22 mouse cellular contexts compared by ENCODE assay signal in genomic region chr5:24620116-24620515, GRCm38 (mm10). TPM values are rescaled to one million over a fixed set of nuclear protein-coding genes. Genes with fewer than 3 reads are reported as not detected.
DNase-seq lines count a peak whose midpoint lies in the region; ATAC-seq and TF ChIP-seq lines count a peak whose summit lies in the region.
"Had no signal": no experiment of that assay in that cellular context is flagged by ENCODE, and none has a peak within 500 bp of the region (broad histone marks: within the 10 kb centered on the region; RNA-seq: fewer than 3 reads in every experiment).

No protein-coding gene starts in this region.

- no peak overlapping the region for H3K4me3 ChIP-seq in heart, postnatal 0 days (ENCODE audit: low read depth, low read length)
- no peak overlapping the region for H3K4me3 ChIP-seq in lung, embryonic 14.5 days (ENCODE audit: low read depth, low read length)
- no peak overlapping the region for H3K4me3 ChIP-seq in embryonic facial prominence, embryonic 14.5 days (ENCODE audit: low read depth, low read length)
- no peak overlapping the region for H3K4me3 ChIP-seq in layer of hippocampus, adult 2 months
- H3K4me3 ChIP-seq: erythroblast, embryonic 14.5 days; heart, embryonic 15.5 days; hindbrain, embryonic 12.5 days; liver, embryonic 13.5 days; midbrain, embryonic 10.5 days; neural tube, embryonic 13.5 days; stomach, embryonic 15.5 days had no signal

- H3K4me2 ChIP-seq in heart, postnatal 0 days (ENCODE audit: low read depth, low read length) = no peak overlapping the region
- no peak overlapping the region for H3K4me2 ChIP-seq in lung, embryonic 14.5 days
- H3K4me2 ChIP-seq in embryonic facial prominence, embryonic 14.5 days (ENCODE audit: low read depth, low read length) = no peak overlapping the region
- H3K4me2 ChIP-seq: heart, embryonic 15.5 days; hindbrain, embryonic 12.5 days; liver, embryonic 13.5 days; neural tube, embryonic 13.5 days; stomach, embryonic 15.5 days had no signal

- no peak overlapping the region for H3K9ac ChIP-seq in heart, postnatal 0 days (replicated peaks; ENCODE audit: low read depth, low read length)
- no peak overlapping the region for H3K9ac ChIP-seq in lung, embryonic 14.5 days
- H3K9ac ChIP-seq in embryonic facial prominence, embryonic 14.5 days (ENCODE audit: low read depth, low read length) = 0 out of 2 replicates have a peak overlapping the region, but pooled peaks have one; percentile 5
- H3K9ac ChIP-seq: heart, embryonic 15.5 days; hindbrain, embryonic 12.5 days; liver, embryonic 13.5 days; stomach, embryonic 15.5 days had no signal

- H3K4me1 ChIP-seq in heart, postnatal 0 days (ENCODE audit: control insufficient read depth, insufficient read depth) = peaks cover 7% of the 10 kb centered on the region
- no peaks in the 10 kb centered on the region for H3K4me1 ChIP-seq in lung, embryonic 14.5 days (ENCODE audit: insufficient read depth)
- peaks cover 12% of the 10 kb centered on the region; the same call in 1 of the 2 replicates for H3K4me1 ChIP-seq in embryonic facial prominence, embryonic 14.5 days (ENCODE audit: control insufficient read depth, insufficient read depth, low read length)
- H3K4me1 ChIP-seq: liver, embryonic 13.5 days had no signal

- ATAC-seq in heart, postnatal 0 days (ENCODE audit: insufficient read depth, low read depth) = 0 out of 2 replicates have a peak, but pooled peaks have one; percentile 26
- ATAC-seq in lung, embryonic 14.5 days (ENCODE audit: insufficient read depth) = no peak
- ATAC-seq in embryonic facial prominence, embryonic 14.5 days (ENCODE audit: low read depth) = no peak
- no peak for ATAC-seq in erythroblast, adult 5-6 weeks (replicated peaks; ENCODE audit: low FRiP score, poor library complexity, severe bottlenecking)
- ATAC-seq: intestine, postnatal 0 days; lung, postnatal 0 days had no signal

- peaks cover 28% of the 10 kb centered on the region for H3K27me3 ChIP-seq in heart, postnatal 0 days (ENCODE audit: control insufficient read depth, insufficient read depth, low read length)
- peaks cover 18% of the 10 kb centered on the region for H3K27me3 ChIP-seq in lung, embryonic 14.5 days (ENCODE audit: insufficient read depth, low read length)
- no peaks in the 10 kb centered on the region; the same call in 1 of the 2 replicates for H3K27me3 ChIP-seq in embryonic facial prominence, embryonic 14.5 days (replicated peaks; ENCODE audit: control insufficient read depth, insufficient read depth, low read length)

- no peak overlapping the region for H3K27ac ChIP-seq in heart, postnatal 0 days (ENCODE audit: low read depth)
- no peak overlapping the region for H3K27ac ChIP-seq in lung, embryonic 14.5 days (ENCODE audit: low read depth)
- no peak overlapping the region for H3K27ac ChIP-seq in embryonic facial prominence, embryonic 14.5 days (replicated peaks; ENCODE audit: low read depth, low read length)
- H3K27ac ChIP-seq in layer of hippocampus, adult 2 months = no peak overlapping the region
- H3K27ac ChIP-seq: heart, embryonic 15.5 days; hindbrain, embryonic 12.5 days; liver, embryonic 13.5 days; midbrain, embryonic 10.5 days; neural tube, embryonic 13.5 days; stomach, embryonic 15.5 days had no signal

- H3K36me3 ChIP-seq in heart, postnatal 0 days (replicated peaks; ENCODE audit: control insufficient read depth, insufficient read depth, low read length) = no peaks in the 10 kb centered on the region
- no peaks in the 10 kb centered on the region for H3K36me3 ChIP-seq in lung, embryonic 14.5 days (ENCODE audit: insufficient read depth)
- H3K36me3 ChIP-seq in embryonic facial prominence, embryonic 14.5 days (ENCODE audit: control insufficient read depth, insufficient read depth, low read length) = no peaks in the 10 kb centered on the region
- H3K36me3 ChIP-seq: heart, embryonic 15.5 days; hindbrain, embryonic 12.5 days; liver, embryonic 13.5 days; midbrain, embryonic 10.5 days; stomach, embryonic 15.5 days had no signal

- no peaks in the 10 kb centered on the region for H3K9me3 ChIP-seq in heart, postnatal 0 days (replicated peaks; ENCODE audit: control insufficient read depth, low read length)
- H3K9me3 ChIP-seq in lung, embryonic 14.5 days (ENCODE audit: low read depth, low read length) = no peaks in the 10 kb centered on the region
- no peaks in the 10 kb centered on the region for H3K9me3 ChIP-seq in embryonic facial prominence, embryonic 14.5 days (ENCODE audit: control insufficient read depth, low read length)
- H3K9me3 ChIP-seq: heart, embryonic 15.5 days; hindbrain, embryonic 12.5 days; liver, embryonic 13.5 days; midbrain, embryonic 10.5 days; neural tube, embryonic 13.5 days; stomach, embryonic 15.5 days had no signal

- DNase-seq in heart, postnatal 0 days (ENCODE audit: low spot score) = no peak
- no peak for DNase-seq in heart, postnatal 14 days
- peak; percentile 56 for DNase-seq in lung, embryonic 14.5 days
- no peak for DNase-seq in lung, postnatal 14 days
- peak; percentile 79 for DNase-seq in embryonic facial prominence, embryonic 14.5 days (ENCODE audit: low spot score)
- peak; percentile 53 to 82 for DNase-seq in kidney, postnatal 25 days
- DNase-seq in layer of hippocampus, adult 2 months (ENCODE audit: low spot score in 2 of 2) = no peak
- DNase-seq: cerebellum, postnatal 10 days; embryo, embryonic 11 days; heart, adult 18-20 months; liver, embryonic 13.5 days; right cerebral cortex, postnatal 14 days; thymus, postnatal 25 days had no signal

- 50% methylated on average over 8 of the region's 8 CpGs for WGBS in heart, postnatal 0 days
- WGBS in lung, embryonic 14.5 days = 52% methylated on average over 8 of the region's 8 CpGs
- WGBS in embryonic facial prominence, embryonic 14.5 days = 37% methylated on average over 8 of the region's 8 CpGs

- intact Hi-C loops in heart, postnatal 14 days (cut with DNase I) = no loop called here

- no peak for TF ChIP-seq CTCF in heart, postnatal 0 days (IDR thresholded peaks at IDR 0.05; ENCODE audit: low read depth)
- no peak for TF ChIP-seq CTCF in lung, embryonic 14.5 days (IDR thresholded peaks at IDR 0.05; ENCODE audit: low read depth)
- no peak for TF ChIP-seq CTCF in layer of hippocampus, adult 2 months (conservative IDR thresholded peaks at IDR 0.05)

- TF ChIP-seq EP300 in heart, postnatal 0 days (IDR thresholded peaks at IDR 0.05; ENCODE audit: low read depth) = no peak

RNA-seq across cellular contexts. Expression of gene Smarcd3, which starts 4.1 kb away (rescaled TPM):
- total RNA-seq in heart, postnatal 0 days (2014; rRNA removed; ENCODE audit: low replicate concordance) = 79.2 and 98.4 TPM in 2 replicates
- polyA plus RNA-seq in heart, postnatal 0 days (2015; fragmentation: Nextera tagmentation; extraction: Ambion mirVana) = 33.9 and 36.9 TPM in 2 replicates
- total RNA-seq in heart, postnatal 14 days (2021) = 10 to 100 TPM; 59.2 to 60.7 TPM
- 37.2 and 39.1 TPM in 2 replicates for polyA plus RNA-seq in lung, embryonic 14.5 days (2014; fragmentation: Nextera tagmentation; extraction: Ambion mirVana)
- 48.9 and 54.7 TPM in 2 replicates for polyA plus RNA-seq in embryonic facial prominence, embryonic 14.5 days (2014; fragmentation: Nextera tagmentation; extraction: Ambion mirVana)
- total RNA-seq in erythroblast, adult 5-6 weeks (2015; ENCODE audit: low replicate concordance) = not detected in 2 replicates
- 0.42 TPM in 1 of 2 replicates, not detected in the other for total RNA-seq in erythroblast, adult 5-6 weeks (2017; ENCODE audit: low replicate concordance)
- 10 to 100 TPM; 88.7 to 90.9 TPM for total RNA-seq in layer of hippocampus, adult 2 months (2021)
- polyA plus RNA-seq: erythroblast, embryonic 14.5 days had no signal

RNA-seq across cellular contexts. Expression of gene Chpf2, which starts 33.6 kb away (rescaled TPM):
- total RNA-seq in heart, postnatal 0 days (2014; rRNA removed; ENCODE audit: low replicate concordance) = 34.9 and 64.4 TPM in 2 replicates
- 10.5 and 13.2 TPM in 2 replicates for polyA plus RNA-seq in heart, postnatal 0 days (2015; fragmentation: Nextera tagmentation; extraction: Ambion mirVana)
- total RNA-seq in heart, postnatal 14 days (2021) = 10 to 100 TPM; 12.4 to 14.3 TPM
- 12.2 and 14.2 TPM in 2 replicates for polyA plus RNA-seq in lung, embryonic 14.5 days (2014; fragmentation: Nextera tagmentation; extraction: Ambion mirVana)
- 21.2 and 23.4 TPM in 2 replicates for polyA plus RNA-seq in embryonic facial prominence, embryonic 14.5 days (2014; fragmentation: Nextera tagmentation; extraction: Ambion mirVana)
- total RNA-seq in erythroblast, adult 5-6 weeks (2015; ENCODE audit: low replicate concordance) = 0.96 and 1.3 TPM in 2 replicates
- total RNA-seq in erythroblast, adult 5-6 weeks (2017; ENCODE audit: low replicate concordance) = 1.6 and 3.6 TPM in 2 replicates
- 10 to 100 TPM; 63.6 to 66.7 TPM for total RNA-seq in layer of hippocampus, adult 2 months (2021)

RNA-seq across cellular contexts. Expression of gene Abcf2, which starts 42.8 kb away (rescaled TPM):
- 53.7 and 56.0 TPM in 2 replicates for total RNA-seq in heart, postnatal 0 days (2014; rRNA removed; ENCODE audit: low replicate concordance)
- polyA plus RNA-seq in heart, postnatal 0 days (2015; fragmentation: Nextera tagmentation; extraction: Ambion mirVana) = 46.0 and 49.6 TPM in 2 replicates
- 10 to 100 TPM; 44.0 to 45.7 TPM for total RNA-seq in heart, postnatal 14 days (2021)
- polyA plus RNA-seq in lung, embryonic 14.5 days (2014; fragmentation: Nextera tagmentation; extraction: Ambion mirVana) = 119 and 120 TPM in 2 replicates
- polyA plus RNA-seq in embryonic facial prominence, embryonic 14.5 days (2014; fragmentation: Nextera tagmentation; extraction: Ambion mirVana) = 83.7 and 96.3 TPM in 2 replicates
- 7.1 and 9.8 TPM in 2 replicates for total RNA-seq in erythroblast, adult 5-6 weeks (2015; ENCODE audit: low replicate concordance)
- 17.4 and 22.3 TPM in 2 replicates for total RNA-seq in erythroblast, adult 5-6 weeks (2017; ENCODE audit: low replicate concordance)
- 10 to 100 TPM; 75.9 to 81.4 TPM for total RNA-seq in layer of hippocampus, adult 2 months (2021)

Comparison
In these comparisons a context has a peak if more than half of its experiments do, and no peak if none do; other contexts are left out.
1. DNase-seq: peak in lung, embryonic 14.5 days (single experiment), embryonic facial prominence, embryonic 14.5 days (single experiment) and kidney, postnatal 25 days (2 of 2); none in heart, postnatal 0 days (single experiment), heart, postnatal 14 days (0 of 2), lung, postnatal 14 days (single experiment) and layer of hippocampus, adult 2 months (0 of 2).
2. RNA of gene Smarcd3, which starts 4.1 kb away (total RNA-seq): 88.7 to 90.9 TPM in layer of hippocampus, adult 2 months, 79.2 to 98.4 TPM in heart, postnatal 0 days and 59.2 to 60.7 TPM in heart, postnatal 14 days; 0.42 TPM in erythroblast, adult 5-6 weeks; every median in the first group is over 10 times any median in the second.